Mouse (Mus musculus) bone marrow, adult 2 months (tissue): ENCODE results near the gene Sox5.

Experiments used
- CTCF ChIP-seq: fragments of 200-500 bp; IDR thresholded peaks from 2 replicates; pipeline ENCODE4 v1.5.1; 2011; ENCODE audit warnings: low read length, control low read depth; ENCODE audit not compliant: control insufficient read depth, insufficient read depth
- POLR2A ChIP-seq: fragments of 200-500 bp; IDR thresholded peaks from 2 replicates; pipeline ENCODE4 v1.6.1; 2011; ENCODE audit warnings: low read depth, mild to moderate bottlenecking, control low read depth, low read length, borderline replicate concordance; ENCODE audit not compliant: control insufficient read depth

DNA sequence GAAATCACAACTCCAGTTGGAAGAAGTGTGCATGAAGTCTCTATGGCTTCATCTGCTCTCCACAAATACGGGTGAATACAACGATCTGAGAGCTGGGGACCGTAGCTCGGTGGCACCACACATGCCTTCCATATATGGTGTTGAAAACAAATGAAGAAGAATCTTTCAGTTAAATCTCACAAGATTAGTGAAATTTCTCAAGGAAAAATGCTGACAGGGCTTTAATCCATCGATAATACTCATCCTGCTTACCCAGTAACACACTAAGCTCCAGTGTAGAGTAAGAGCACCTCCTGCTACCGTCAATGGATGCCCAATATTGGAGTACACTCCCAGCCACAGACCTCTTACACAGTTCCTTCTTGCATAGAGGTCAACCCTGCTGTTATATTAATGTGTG, 678.2 kb downstream of the Sox5 start:
- TF ChIP-seq POLR2A: no peak
- no peak for TF ChIP-seq CTCF
